Mouse (Mus musculus): ENCODE data around the gene Olfr1509.
"Not testable (repeated sequence)": the region's sequence is repeated elsewhere in the genome, so short reads cannot be mapped to it uniquely, and the experiment has no call there.

The Olfr1509 gene

GRCm38 (mm10) chr14:52442690-52443089 lies at the start of gene Olfr1509:
Olfr1509 (plus strand) TSS chr14:52442990.
- no peak for DNase-seq

DNA sequence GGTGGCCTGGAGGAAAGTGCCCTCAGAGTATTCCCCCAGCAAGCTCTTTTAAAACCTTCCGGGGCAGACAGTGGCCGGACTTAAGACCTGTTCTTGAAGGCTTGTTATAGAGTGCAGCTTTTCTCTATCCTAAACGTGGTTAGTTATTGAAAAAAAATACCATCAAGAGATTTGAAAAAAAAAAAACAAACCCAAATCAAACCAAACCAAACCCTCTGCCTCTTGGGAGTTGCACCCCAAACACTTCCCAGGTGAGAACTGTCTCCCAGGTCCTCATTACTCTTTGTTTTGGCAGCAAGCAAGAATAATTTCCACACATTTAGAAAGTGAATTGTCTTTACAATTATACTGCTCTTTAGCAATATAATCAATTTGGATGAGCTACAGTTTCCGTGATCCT lies 45.5 kb upstream of the Olfr1509 start, which contains the start of gene Olfr1511:
Gene Olfr1511, minus strand, starts transcription at position 101 of the 400 bp plus-strand sequence.
- no peak for DNase-seq

DNA sequence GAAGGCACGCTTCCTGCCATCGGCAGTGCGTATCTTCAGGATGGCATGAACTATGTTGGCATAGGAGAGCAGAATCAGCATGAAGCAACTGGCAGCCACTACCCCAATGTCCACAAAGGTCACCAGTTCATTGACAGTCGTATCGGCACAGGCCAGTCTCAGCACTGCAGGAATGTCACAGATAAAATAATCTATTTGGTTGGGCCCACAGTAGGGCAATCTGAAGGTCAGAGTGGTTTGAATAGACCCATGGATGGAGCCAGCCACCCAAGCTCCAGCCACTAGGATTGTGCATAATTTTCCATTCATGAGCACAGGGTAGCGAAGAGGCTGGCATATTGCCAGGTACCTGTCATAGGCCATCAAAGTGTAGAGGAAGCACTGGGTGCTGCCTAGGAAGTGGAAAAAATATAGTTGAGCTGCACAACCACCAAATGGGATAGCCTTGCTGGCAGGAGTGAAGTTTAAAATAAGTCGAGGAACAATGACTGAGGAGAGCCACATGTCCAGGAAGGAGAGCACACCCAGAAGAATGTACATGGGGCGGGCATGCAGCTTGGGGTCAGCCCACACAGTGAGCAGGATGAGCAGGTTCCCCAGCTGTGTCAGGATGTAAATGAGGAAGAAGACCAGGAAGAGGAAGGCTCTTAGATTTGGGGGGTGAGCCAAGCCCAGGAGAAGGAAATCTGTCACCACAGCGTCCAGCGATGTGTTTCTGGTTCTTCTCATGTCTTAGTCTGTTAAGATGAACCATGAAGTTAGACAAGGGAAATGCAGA lies 32.5 kb upstream of the Olfr1509 start:
- not testable (repeated sequence) for DNase-seq

DNA sequence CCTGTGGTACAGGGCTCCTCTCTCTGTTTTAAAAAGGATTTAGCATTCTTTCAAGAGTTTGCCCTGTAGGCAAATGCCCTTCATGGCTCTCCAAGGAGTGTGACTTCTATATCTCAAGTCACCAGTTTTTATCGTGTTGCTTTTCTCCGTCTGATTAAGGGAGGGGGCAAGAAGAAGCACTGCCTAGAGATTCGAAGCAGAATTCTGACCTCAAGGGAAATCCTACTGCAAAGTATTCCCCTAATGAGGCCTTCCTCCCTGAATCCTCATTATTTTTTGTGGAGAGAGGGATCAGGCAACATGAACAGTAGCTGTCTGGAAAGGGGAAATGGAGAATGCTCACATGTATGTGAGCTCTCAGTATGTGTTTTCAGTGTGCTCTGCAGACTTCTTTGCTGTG lies 28.5 kb upstream of the Olfr1509 start, which contains the start of gene Olfr1510:
Gene Olfr1510, minus strand, starts transcription at position 101 of the 400 bp plus-strand sequence.
- no peak for DNase-seq

GRCm38 (mm10) chr14:52427686-52428085 lies 15.1 kb upstream of the Olfr1509 start:
- no peak for DNase-seq

DNA sequence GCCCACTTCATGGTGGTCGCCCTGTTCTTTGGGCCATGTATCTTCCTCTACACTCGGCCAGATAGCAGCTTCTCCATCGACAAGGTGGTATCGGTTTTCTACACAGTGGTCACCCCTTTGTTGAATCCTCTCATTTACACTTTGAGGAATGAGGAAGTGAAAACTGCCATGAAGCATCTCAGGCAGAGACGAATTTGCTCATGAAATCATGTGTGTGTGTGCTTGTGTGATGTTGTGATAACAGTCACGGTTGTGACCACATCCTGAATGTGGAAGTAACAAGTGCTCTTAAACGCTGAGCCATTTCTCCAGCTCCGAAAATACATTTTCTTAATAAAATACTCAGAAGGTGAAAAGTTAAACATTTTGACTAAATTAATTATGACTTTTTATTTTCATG lies 8.3 kb downstream of the Olfr1509 start:
- no peak for DNase-seq

- DNase-seq, result no peak
These were observed 19.1 kb downstream of the Olfr1509 start for GRCm38 (mm10) chr14:52461928-52462327.

DNA sequence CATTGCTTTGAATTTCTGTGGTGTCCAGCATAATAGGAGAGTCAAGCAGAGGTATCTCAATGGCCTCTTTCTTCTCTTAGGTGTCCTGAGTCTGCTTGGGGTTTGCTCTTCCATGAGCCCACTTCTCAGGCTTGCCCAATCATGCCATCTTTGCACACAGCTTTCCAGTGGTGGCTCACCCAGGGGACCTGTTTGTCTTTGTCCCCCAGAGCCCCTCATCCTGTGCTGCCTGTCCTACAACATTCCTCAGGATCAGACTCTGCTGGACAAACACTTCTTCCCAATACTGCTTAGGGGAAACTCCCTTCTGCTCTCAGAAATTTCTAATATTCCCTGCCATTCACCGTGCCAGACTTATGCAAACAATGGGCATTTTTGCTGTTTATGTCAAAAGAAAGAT lies 22.9 kb downstream of the Olfr1509 start:
- no peak for DNase-seq

DNA sequence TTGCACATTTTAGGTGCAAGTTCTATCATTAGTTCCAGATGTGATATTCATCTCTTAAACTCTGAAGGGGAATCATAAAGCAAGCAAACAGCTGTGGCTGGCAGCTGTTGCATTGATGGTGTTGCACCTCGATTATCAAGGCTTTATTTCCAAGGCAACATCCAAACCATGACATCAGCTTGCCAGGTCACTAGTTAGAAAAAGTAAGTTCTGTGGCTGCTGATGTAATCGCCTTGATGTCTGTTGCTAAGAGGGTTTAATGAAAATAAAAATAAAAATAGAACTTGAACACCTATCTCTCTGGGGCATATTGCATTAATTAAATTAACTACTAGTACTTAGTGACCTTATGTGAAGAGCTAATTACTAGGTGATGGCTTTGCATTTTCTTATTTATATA lies 24.6 kb downstream of the Olfr1509 start, which contains the start of gene Olfr1508:
Gene Olfr1508, minus strand, starts transcription at position 101 of the 400 bp plus-strand sequence.
- DNase-seq, result no peak

DNA sequence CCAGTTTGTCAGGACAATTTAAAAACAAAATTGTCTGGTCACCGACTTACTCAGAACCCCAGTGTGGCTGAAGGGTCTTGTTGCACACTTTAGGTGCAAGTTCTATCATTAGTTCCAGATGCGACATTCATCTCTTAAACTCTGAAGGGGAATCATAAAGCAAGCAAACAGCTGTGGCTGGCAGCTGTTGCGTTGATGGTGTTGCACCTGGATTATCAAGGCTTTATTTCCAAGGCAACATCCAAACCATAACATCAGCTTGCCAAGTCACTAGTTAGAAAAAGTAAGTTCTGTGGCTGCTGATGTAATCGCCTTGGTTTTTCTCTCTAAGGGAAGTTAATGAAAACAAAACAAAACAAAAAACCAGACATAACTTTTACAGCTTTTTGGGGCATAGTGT lies 52.7 kb downstream of the Olfr1509 start, which contains the start of gene Olfr1507:
Gene Olfr1507, minus strand, starts transcription at position 234 of the 400 bp plus-strand sequence.
- DNase-seq, result no peak
